Mouse (Mus musculus): ENCODE data around the gene Clmn. TPM values are rescaled to one million over a fixed set of nuclear protein-coding genes. Genes with fewer than 3 reads are reported as not detected.

Clmn gene
- polyA plus RNA-seq, 1 experiment from 2014 or later: 1.5 TPM

DNA sequence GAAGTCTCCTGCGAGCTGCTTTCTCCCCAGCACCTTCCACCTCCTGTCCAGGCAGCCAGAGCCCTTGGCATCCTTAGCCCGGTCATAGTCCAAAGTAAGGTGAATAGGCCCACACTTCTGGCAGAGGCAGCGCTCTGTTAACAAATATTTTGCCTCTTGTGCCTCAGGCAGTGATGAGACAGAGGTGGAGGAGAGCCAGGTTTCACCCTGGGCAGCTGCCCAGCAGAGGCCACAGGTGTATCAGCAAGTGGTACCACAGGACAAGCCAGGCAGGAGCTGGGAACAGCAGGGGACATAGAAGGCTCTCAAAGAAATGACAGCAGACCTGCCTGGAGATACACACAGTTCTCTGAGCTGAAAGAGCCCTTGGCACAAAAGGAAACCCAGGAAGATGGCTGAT, 23.6 kb downstream of the Clmn start:
- no peak overlapping the region for H3K4me2 ChIP-seq
- H3K4me3 ChIP-seq (ENCODE audit: low read depth, low read length): no peak overlapping the region
- 80% methylated on average over 3 of the region's 3 CpGs for WGBS
- H3K27me3 ChIP-seq (replicated peaks; ENCODE audit: control insufficient read depth, insufficient read depth, low read length): no peaks in the 10 kb centered on the region; the same call in 1 of the 2 replicates
- no peaks in the 10 kb centered on the region for H3K9me3 ChIP-seq (ENCODE audit: control insufficient read depth, low read length)
- no peak for DNase-seq (ENCODE audit: low spot score)
- no peak overlapping the region for H3K27ac ChIP-seq (ENCODE audit: low read depth, low read length)
- no peak overlapping the region for H3K9ac ChIP-seq (ENCODE audit: low read depth, low read length)
- no peak for ATAC-seq (replicated peaks; ENCODE audit: low FRiP score)
- H3K4me1 ChIP-seq (replicated peaks; ENCODE audit: control insufficient read depth, insufficient read depth, low read length): no peaks in the 10 kb centered on the region
- no peaks in the 10 kb centered on the region for H3K36me3 ChIP-seq (ENCODE audit: control insufficient read depth, insufficient read depth, low read length)

DNA sequence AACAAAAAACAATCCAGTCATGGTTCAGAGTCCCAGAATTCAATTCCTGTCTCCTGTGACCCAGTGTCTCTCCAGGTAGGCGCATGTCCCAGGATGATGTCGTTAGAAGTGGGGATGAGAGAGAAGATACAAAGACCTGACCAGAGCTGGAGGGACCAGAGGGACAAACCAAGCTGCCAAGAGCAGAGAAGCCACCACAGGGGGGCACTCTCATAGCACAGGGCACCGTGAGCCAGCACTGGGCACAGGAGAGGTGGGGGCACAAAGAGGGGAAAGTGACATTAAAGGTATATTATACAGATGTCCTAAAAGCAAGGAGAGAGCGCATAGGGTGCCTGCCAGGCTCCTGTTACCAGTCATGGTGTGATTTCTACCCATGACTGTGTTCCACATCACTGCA, 25.9 kb downstream of the Clmn start:
- Histone ChIP-seq H3K36me3 (ENCODE audit: control insufficient read depth, insufficient read depth, low read length) (no peaks in the 10 kb centered on the region), H3K4me3 (ENCODE audit: low read depth, low read length) (no peak overlapping the region), H3K4me1 (replicated peaks; ENCODE audit: control insufficient read depth, insufficient read depth, low read length) (no peaks in the 10 kb centered on the region), H3K9ac (ENCODE audit: low read depth, low read length) (no peak overlapping the region), H3K27me3 (replicated peaks; ENCODE audit: control insufficient read depth, insufficient read depth, low read length) (no peaks in the 10 kb centered on the region; the same call in 1 of the 2 replicates), H3K4me2 (no peak overlapping the region), H3K9me3 (ENCODE audit: control insufficient read depth, low read length) (no peaks in the 10 kb centered on the region), H3K27ac (ENCODE audit: low read depth, low read length) (no peak overlapping the region)
- ATAC-seq (replicated peaks; ENCODE audit: low FRiP score) (no peak), DNase-seq (ENCODE audit: low spot score) (no peak)
- 53% methylated on average over 4 of the region's 4 CpGs for WGBS

- Histone ChIP-seq H3K27ac (ENCODE audit: low read depth, low read length) (no peak overlapping the region), H3K4me2 (no peak overlapping the region), H3K36me3 (ENCODE audit: control insufficient read depth, insufficient read depth, low read length) (no peaks in the 10 kb centered on the region), H3K4me3 (ENCODE audit: low read depth, low read length) (no peak overlapping the region), H3K27me3 (replicated peaks; ENCODE audit: control insufficient read depth, insufficient read depth, low read length) (no peaks in the 10 kb centered on the region; the same call in 1 of the 2 replicates), H3K9ac (ENCODE audit: low read depth, low read length) (no peak overlapping the region), H3K9me3 (ENCODE audit: control insufficient read depth, low read length) (no peaks in the 10 kb centered on the region), H3K4me1 (replicated peaks; ENCODE audit: control insufficient read depth, insufficient read depth, low read length) (no peaks in the 10 kb centered on the region)
- no peak for ATAC-seq (replicated peaks; ENCODE audit: low FRiP score)
- no peak for DNase-seq (ENCODE audit: low spot score)
Observed at GRCm38 (mm10) chr12:104838462-104838861, 26.4 kb downstream of the Clmn start.

GRCm38 (mm10) chr12:104837957-104838401, 26.9 kb downstream of the Clmn start:
- H3K36me3 ChIP-seq (ENCODE audit: control insufficient read depth, insufficient read depth, low read length): no peaks in the 10 kb centered on the region
- no peak for DNase-seq (ENCODE audit: low spot score)
- H3K9me3 ChIP-seq (ENCODE audit: control insufficient read depth, low read length): no peaks in the 10 kb centered on the region
- 52% methylated on average over 13 of the region's 13 CpGs for WGBS
- H3K9ac ChIP-seq (ENCODE audit: low read depth, low read length): no peak overlapping the region
- no peaks in the 10 kb centered on the region; the same call in 1 of the 2 replicates for H3K27me3 ChIP-seq (replicated peaks; ENCODE audit: control insufficient read depth, insufficient read depth, low read length)
- H3K4me1 ChIP-seq (replicated peaks; ENCODE audit: control insufficient read depth, insufficient read depth, low read length): no peaks in the 10 kb centered on the region
- peak; percentile 69 for ATAC-seq (replicated peaks; ENCODE audit: low FRiP score)
- H3K4me3 ChIP-seq (ENCODE audit: low read depth, low read length): no peak overlapping the region
- H3K4me2 ChIP-seq: no peak overlapping the region
- H3K27ac ChIP-seq (ENCODE audit: low read depth, low read length): no peak overlapping the region

GRCm38 (mm10) chr12:104837111-104837837, 27.6 kb downstream of the Clmn start:
- Histone ChIP-seq H3K9ac (ENCODE audit: low read depth, low read length) (no peak overlapping the region), H3K4me3 (ENCODE audit: low read depth, low read length) (no peak overlapping the region), H3K4me2 (no peak overlapping the region), H3K4me1 (replicated peaks; ENCODE audit: control insufficient read depth, insufficient read depth, low read length) (no peaks in the 10 kb centered on the region), H3K9me3 (ENCODE audit: control insufficient read depth, low read length) (no peaks in the 10 kb centered on the region), H3K36me3 (ENCODE audit: control insufficient read depth, insufficient read depth, low read length) (no peaks in the 10 kb centered on the region), H3K27ac (ENCODE audit: low read depth, low read length) (no peak overlapping the region), H3K27me3 (replicated peaks; ENCODE audit: control insufficient read depth, insufficient read depth, low read length) (no peaks in the 10 kb centered on the region; the same call in 1 of the 2 replicates)
- no peak for DNase-seq (ENCODE audit: low spot score)
- WGBS: 80% methylated on average over 2 of the region's 2 CpGs
- no peak for ATAC-seq (replicated peaks; ENCODE audit: low FRiP score)

DNA sequence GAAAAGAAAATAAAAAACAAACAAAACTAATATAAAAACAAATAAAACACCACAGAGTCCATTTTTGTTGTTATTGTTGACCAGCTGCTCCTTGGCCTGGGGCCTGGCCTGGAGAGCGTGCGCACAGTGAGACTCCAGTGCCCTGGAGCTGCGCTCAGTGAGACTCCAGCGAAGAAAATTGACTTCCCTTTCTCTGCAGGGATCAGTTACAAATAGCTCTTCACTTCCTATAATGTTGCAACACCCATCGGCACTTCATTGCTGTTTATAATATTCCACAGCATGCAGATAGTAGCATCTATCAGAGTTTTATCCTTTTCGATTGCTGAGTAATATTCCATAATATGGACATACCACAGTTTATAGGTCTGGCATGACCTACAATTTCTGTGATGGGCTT, 28.6 kb downstream of the Clmn start:
- no peak overlapping the region for H3K4me3 ChIP-seq (ENCODE audit: low read depth, low read length)
- H3K36me3 ChIP-seq (ENCODE audit: control insufficient read depth, insufficient read depth, low read length): no peaks in the 10 kb centered on the region
- ATAC-seq (replicated peaks; ENCODE audit: low FRiP score) (no peak), DNase-seq (ENCODE audit: low spot score) (no peak)
- H3K4me1 ChIP-seq (replicated peaks; ENCODE audit: control insufficient read depth, insufficient read depth, low read length): no peaks in the 10 kb centered on the region
- no peak overlapping the region for H3K4me2 ChIP-seq
- H3K9me3 ChIP-seq (ENCODE audit: control insufficient read depth, low read length): no peaks in the 10 kb centered on the region
- H3K27ac ChIP-seq (ENCODE audit: low read depth, low read length): no peak overlapping the region
- H3K27me3 ChIP-seq (replicated peaks; ENCODE audit: control insufficient read depth, insufficient read depth, low read length): no peaks in the 10 kb centered on the region; the same call in 1 of the 2 replicates
- no peak overlapping the region for H3K9ac ChIP-seq (ENCODE audit: low read depth, low read length)
- WGBS: 77% methylated on average over 6 of the region's 6 CpGs

DNA sequence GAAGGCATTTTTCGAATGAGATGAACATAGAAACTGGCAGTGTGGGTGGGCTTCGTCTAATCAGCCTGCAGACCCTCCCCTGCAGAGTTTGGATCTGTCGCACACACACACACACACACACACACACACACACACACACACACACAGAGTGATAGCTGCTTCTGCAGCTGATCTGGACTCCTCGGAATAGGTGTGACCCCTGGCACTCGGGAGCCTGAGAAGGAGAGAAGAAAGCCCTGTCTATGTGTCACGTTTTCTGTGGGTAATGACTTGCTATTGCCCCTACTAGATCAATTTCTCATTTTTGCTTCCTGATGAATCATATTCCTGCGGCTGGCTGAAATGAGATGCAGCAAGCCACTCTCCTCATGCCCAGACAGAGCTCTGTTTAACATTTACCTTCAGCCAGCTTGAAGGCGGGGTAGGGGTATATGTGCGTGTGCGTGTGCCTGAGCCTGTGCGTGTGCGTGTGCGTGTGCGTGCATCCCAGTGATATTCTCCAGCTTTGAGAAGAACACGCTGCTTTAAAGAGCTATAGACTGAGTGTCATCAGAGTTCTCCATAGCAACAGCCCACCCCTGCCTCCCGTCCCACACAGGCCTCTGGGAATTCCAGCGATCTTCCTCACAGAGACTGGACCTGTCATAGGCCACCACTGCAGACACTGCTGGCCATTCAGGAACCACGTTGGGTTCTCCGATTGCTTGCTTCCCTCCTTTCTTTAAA, 29.3 kb downstream of the Clmn start:
- Histone ChIP-seq H3K4me1 (replicated peaks; ENCODE audit: control insufficient read depth, insufficient read depth, low read length) (no peaks in the 10 kb centered on the region), H3K4me3 (ENCODE audit: low read depth, low read length) (no peak overlapping the region), H3K9me3 (ENCODE audit: control insufficient read depth, low read length) (no peaks in the 10 kb centered on the region), H3K36me3 (ENCODE audit: control insufficient read depth, insufficient read depth, low read length) (no peaks in the 10 kb centered on the region), H3K27ac (ENCODE audit: low read depth, low read length) (no peak overlapping the region), H3K27me3 (replicated peaks; ENCODE audit: control insufficient read depth, insufficient read depth, low read length) (no peaks in the 10 kb centered on the region; the same call in 1 of the 2 replicates), H3K4me2 (no peak overlapping the region), H3K9ac (ENCODE audit: low read depth, low read length) (no peak overlapping the region)
- DNase-seq (ENCODE audit: low spot score) (no peak), ATAC-seq (replicated peaks; ENCODE audit: low FRiP score) (no peak)
- 77% methylated on average over 19 of the region's 19 CpGs for WGBS

DNA sequence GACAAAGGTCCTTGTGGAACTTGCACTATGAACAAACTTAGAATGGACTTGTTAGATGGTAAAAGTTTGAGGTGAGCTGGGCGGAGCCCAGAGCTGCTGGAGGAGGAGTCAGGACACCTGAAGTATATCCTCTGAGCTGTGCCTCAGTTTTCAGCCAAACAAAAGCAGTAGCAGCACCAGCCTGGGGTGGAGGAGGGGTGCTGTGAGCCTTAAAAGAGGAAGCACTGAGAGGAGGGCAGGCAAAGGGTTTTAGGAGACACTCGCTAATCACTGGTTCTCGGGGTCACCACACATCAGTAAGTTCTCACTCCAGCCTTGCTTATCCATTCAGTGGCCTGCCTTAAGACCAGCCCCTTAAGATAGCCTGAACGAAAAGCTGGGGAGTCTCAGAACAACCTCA, 30.1 kb downstream of the Clmn start:
- no peak overlapping the region for H3K4me2 ChIP-seq
- ATAC-seq (replicated peaks; ENCODE audit: low FRiP score) (no peak), DNase-seq (ENCODE audit: low spot score) (no peak)
- no peaks in the 10 kb centered on the region for H3K9me3 ChIP-seq (ENCODE audit: control insufficient read depth, low read length)
- 0 out of 2 replicates have a peak, but pooled peaks cover 2% of the 10 kb centered on the region for H3K4me1 ChIP-seq (replicated peaks; ENCODE audit: control insufficient read depth, insufficient read depth, low read length)
- H3K27me3 ChIP-seq (replicated peaks; ENCODE audit: control insufficient read depth, insufficient read depth, low read length): no peaks in the 10 kb centered on the region
- no peak overlapping the region for H3K27ac ChIP-seq (ENCODE audit: low read depth, low read length)
- WGBS: 43% methylated on average over 4 of the region's 4 CpGs
- no peak overlapping the region for H3K4me3 ChIP-seq (ENCODE audit: low read depth, low read length)
- H3K9ac ChIP-seq (ENCODE audit: low read depth, low read length): no peak overlapping the region
- no peaks in the 10 kb centered on the region for H3K36me3 ChIP-seq (ENCODE audit: control insufficient read depth, insufficient read depth, low read length)

All from liver, embryonic 11.5 days (tissue).